Mouse (Mus musculus): ENCODE results near the gene Tlcd2.

Tlcd2 gene

GRCm38 (mm10) chr11:75450304-75450908 is 11.1 kb upstream of the Tlcd2 start:
- DNase-seq (ENCODE audit: low read depth): no peak

GRCm38 (mm10) chr11:75450936-75451335 is 10.6 kb upstream of the Tlcd2 start:
- no peak for DNase-seq (ENCODE audit: low read depth)

GRCm38 (mm10) chr11:75452081-75452480 is 9.4 kb upstream of the Tlcd2 start:
- DNase-seq (ENCODE audit: low read depth): no peak

- DNase-seq (ENCODE audit: low read depth): no peak
Observed at GRCm38 (mm10) chr11:75452812-75453557, 8.5 kb upstream of the Tlcd2 start.

- DNase-seq (ENCODE audit: low read depth): peak; percentile 92
Observed at GRCm38 (mm10) chr11:75453991-75454930, 7.3 kb upstream of the Tlcd2 start, which contains the start of gene Wdr81. TSS of gene Wdr81 (minus strand) at chr11:75454717.

- DNase-seq (ENCODE audit: low read depth): peak; percentile 61
Observed at GRCm38 (mm10) chr11:75455041-75455736, 6.3 kb upstream of the Tlcd2 start.

- peak; percentile 39 for DNase-seq (ENCODE audit: low read depth)
Observed at GRCm38 (mm10) chr11:75455971-75456370, 5.5 kb upstream of the Tlcd2 start.

- peak; percentile 58 for DNase-seq (ENCODE audit: low read depth)
Observed at GRCm38 (mm10) chr11:75456440-75456871, 5.1 kb upstream of the Tlcd2 start.

GRCm38 (mm10) chr11:75458169-75458568 is 3.3 kb upstream of the Tlcd2 start:
- peak; percentile 82 for DNase-seq (ENCODE audit: low read depth)

- peak; percentile 56 for DNase-seq (ENCODE audit: low read depth)
Observed at GRCm38 (mm10) chr11:75458628-75459041, 2.9 kb upstream of the Tlcd2 start.

GRCm38 (mm10) chr11:75459141-75459711 is 2.3 kb upstream of the Tlcd2 start:
- DNase-seq (ENCODE audit: low read depth): no peak

- DNase-seq (ENCODE audit: low read depth): no peak
Observed at GRCm38 (mm10) chr11:75459751-75460102, 1.8 kb upstream of the Tlcd2 start.

- DNase-seq (ENCODE audit: low read depth): peak; percentile 97
Observed at GRCm38 (mm10) chr11:75460103-75460843, 1.2 kb upstream of the Tlcd2 start.

GRCm38 (mm10) chr11:75461743-75462252 is 283 bp downstream of the Tlcd2 start:
- DNase-seq (ENCODE audit: low read depth): no peak

GRCm38 (mm10) chr11:75462253-75462783 is 803 bp downstream of the Tlcd2 start:
- peak; percentile 75 for DNase-seq (ENCODE audit: low read depth)

GRCm38 (mm10) chr11:75462865-75463336 is 1.4 kb downstream of the Tlcd2 start:
- DNase-seq (ENCODE audit: low read depth): peak; percentile 58

GRCm38 (mm10) chr11:75463624-75464023 is 2.1 kb downstream of the Tlcd2 start:
- no peak for DNase-seq (ENCODE audit: low read depth)

- DNase-seq (ENCODE audit: low read depth): no peak
Observed at GRCm38 (mm10) chr11:75464417-75464816, 2.9 kb downstream of the Tlcd2 start.

GRCm38 (mm10) chr11:75465051-75465450 is 3.5 kb downstream of the Tlcd2 start:
- DNase-seq (ENCODE audit: low read depth): no peak

Data from induced T-regulatory cell, adult 2 months (primary cell).